Mouse (Mus musculus) activated CD4-positive, CD25-positive, alpha-beta regulatory T cell, adult 9 weeks (primary cell): ENCODE measurements around the gene Plxnb1. TPM values are rescaled to one million over a fixed set of nuclear protein-coding genes. Genes with fewer than 3 reads are reported as not detected.

Experiments
- polyA plus RNA-seq: library from polyadenylated mRNA; unstranded; fragments of 100-300 nt; shearing (Covaris generic); gene quantifications from one replicate; pipeline ENCODE4 v1.2.1, GENCODE M21; 2017

The Plxnb1 gene
- 3.3 TPM for polyA plus RNA-seq

DNA sequence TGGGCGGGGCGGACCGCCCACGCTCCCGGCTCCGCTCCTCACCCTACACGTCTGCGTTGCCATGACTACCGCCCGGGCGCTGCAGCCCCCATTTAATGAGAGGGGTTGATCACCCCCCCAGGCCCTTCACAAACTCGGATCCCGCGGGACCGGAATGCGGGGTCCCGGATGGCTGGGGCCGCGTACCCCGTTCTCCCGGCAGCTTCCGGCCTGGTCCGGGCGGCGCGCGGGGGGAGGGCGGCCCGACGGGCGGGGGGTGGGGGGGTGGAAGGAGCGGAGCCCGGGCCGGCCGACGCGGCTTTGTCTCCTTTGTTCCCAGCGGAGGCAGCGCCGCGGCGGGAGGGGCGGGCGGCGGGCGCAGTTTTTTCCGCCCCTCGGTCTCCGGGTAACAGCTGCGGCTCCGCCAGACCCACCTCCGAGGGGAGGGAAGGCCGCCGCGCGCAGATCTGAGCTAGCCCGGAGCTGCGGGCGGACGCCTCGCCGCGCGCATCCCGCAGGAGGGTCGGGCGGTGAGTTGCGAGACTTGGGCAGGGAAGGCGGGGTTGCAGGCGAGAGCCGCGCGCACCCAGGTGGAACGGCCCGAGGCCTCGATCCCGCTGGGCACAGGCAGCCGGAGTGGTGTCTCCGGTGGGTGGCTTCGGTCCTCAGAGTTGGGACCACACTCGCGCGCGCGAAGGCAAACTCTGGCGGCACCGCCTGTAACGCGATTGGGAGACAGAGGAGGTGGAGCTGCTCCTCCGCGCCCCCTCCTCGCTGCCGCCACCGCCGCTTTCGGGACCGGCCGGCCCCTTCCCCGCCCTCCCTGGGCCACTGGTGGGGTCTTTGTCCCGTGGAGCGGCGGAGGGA, at the start of gene Plxnb1:
Plxnb1 (plus strand) TSS at position 253 of the 846 bp plus-strand sequence.

DNA sequence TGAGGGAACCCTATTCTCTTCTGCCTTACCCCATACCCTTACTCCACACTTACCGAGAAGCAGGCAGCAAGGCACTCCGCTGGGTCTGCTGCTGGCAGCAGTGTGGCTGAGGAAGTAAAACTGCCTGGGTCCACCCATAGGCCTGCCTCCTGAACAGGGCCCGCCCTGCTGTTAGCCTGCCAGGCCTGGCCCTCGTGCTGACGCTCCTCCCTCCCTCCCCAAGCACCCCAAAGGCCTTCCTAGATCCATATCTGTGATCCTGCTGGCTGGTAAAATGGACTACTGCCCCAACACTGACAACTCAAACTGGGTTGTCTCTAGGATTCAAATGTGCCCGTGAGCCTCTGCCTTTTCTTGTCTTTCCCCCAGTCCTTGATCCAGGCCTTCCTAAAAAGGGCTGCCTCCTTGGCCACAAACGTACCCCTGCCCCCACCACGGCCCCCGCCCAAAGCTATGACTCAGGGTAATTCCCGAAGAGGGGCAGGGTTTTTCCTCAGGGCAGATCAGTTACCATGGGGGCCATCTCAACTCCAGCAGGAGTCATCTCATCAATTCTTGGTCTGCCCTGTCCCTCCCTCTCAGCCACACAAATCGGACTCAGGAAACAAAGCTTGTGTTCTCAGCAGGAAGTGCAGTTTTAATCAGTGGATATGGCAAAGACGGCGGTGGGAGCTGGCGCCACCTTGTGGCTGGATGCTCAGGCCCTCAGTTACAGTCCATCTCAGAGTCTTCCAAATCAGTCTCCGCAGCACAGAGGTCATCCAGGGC, 35.9 kb upstream of the Plxnb1 start, which contains the start of gene Trex1:
Trex1 (minus strand) TSS at position 599 of the 768 bp plus-strand sequence.

DNA sequence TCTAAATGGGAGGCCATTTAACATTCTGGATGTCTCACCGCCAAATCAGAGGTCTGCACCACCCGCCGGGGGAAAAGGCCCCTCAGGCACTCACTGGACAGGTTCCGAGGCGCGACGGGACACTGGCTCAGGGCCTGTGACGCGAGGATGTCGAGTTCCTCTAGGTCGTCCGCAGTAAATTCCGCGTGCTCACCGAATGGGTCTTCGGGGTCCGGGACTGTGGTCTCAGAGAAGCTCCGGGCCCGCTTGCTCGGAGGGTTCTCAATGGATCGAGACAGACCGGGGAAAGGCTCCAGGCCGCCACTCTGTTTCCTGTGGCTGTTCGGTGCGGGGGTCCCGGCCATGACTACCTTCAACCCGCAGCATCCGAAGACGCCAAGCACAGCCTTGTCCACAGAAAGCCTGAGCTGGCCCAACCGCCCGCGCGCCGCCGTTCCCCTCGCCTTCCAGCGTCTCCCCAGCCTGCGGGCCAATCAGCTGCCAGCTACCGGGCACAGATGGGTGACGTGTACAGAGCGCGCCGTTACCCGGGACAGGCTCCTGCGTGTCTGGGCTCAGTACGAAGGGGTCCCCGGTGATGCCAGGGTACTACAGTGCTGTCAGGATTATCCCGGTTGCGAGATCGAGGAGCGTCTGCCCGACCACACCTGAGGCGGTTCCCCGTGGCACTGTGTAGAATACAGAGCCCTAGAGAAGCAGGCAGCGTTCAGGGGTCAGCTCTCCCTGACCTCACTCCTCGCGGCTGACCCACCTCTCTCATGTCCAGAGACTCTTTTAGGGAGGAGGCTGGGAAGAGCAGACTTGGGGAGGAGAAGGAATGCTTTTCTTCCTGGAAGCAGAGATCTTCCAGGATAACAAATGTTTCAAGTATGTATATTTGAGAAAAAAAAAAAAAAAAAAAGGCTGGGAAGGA, 21.3 kb upstream of the Plxnb1 start, which contains the start of gene Atrip:
Atrip (minus strand) TSS at position 464 of the 913 bp plus-strand sequence.

DNA sequence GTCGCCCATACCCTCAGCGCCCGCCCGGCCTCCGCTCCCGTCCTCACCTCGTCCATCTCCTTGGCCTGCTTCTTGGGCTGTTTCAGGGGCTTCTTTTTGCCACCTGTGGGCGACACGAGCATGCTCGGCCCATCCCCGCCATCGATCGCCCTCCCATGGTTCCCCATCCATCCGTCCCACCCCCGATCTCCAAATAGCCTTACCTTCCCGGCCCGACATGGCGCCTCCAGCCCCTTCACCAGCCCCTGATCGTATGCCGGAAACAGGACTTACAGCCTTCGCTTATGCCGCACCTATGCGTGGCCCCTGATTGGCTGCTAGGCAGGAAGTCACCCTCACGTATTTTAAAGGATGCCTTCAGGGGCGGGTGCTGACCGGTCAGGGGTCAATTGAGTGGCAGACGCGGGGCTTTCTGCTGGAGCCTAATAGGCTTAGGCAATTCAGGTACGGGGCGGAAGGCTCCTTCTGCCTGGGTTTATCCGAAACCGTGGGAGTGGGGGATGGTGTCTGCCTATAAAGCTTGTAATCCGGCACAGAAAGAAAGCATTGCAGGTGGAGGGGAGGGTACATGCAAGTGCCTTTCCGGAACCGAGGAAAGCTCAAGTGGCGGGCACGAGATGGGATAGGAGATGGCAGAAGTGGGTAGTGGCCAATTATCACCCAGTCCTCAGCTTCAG, 12.9 kb upstream of the Plxnb1 start, which contains the start of the genes Ccdc51 and Tma7:
Ccdc51 (plus strand) TSS at position 370 of the 677 bp plus-strand sequence.
Tma7 (minus strand) TSS at position 464 of the 677 bp plus-strand sequence.

DNA sequence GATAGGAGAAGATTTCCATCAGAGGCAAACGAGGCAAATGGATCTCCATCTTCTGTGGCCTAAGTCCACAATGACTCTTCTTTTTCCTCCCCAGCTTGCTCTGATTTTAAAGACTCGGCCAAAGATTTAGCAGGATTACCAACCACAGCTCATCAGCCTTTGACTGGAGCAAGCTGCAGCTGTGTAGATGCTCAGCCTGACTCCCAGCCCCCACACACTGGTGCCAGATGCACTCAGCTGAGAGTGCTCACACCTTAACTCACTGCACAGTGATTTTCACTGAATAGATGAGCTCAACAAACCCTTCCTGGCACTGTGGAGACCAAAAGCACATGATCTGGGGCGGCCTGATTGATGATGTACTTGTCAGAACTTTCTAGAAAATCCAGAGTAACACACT, 66.8 kb downstream of the Plxnb1 start, which contains the start of gene Fbxw21:
Fbxw21 (minus strand) TSS at position 101 of the 400 bp plus-strand sequence.

Other genes starting within 250 kb of the Plxnb1 start
- gene Slc26a6, start 242.1 kb upstream of the Plxnb1 start, polyA plus RNA-seq: 19.5 TPM
- gene Tmem89, start 180.8 kb upstream of the Plxnb1 start, polyA plus RNA-seq: not detected
- gene Uqcrc1, start 158.8 kb upstream of the Plxnb1 start, polyA plus RNA-seq: 346 TPM
- 0.95 TPM for gene Col7a1, start 141.8 kb upstream of the Plxnb1 start, polyA plus RNA-seq
- gene Ucn2, start 109.4 kb upstream of the Plxnb1 start, polyA plus RNA-seq: not detected
- 5.7 TPM for gene Pfkfb4, start 103.6 kb upstream of the Plxnb1 start, polyA plus RNA-seq
- gene Shisa5, start 56.8 kb upstream of the Plxnb1 start, polyA plus RNA-seq: 4,784 TPM
- 120 TPM for gene Trex1, start 35.7 kb upstream of the Plxnb1 start, polyA plus RNA-seq
- 22.8 TPM for gene Atrip, start 21.3 kb upstream of the Plxnb1 start, polyA plus RNA-seq
- 18.4 TPM for gene Ccdc51, start 12.9 kb upstream of the Plxnb1 start, polyA plus RNA-seq
- 624 TPM for gene Tma7, start 12.8 kb upstream of the Plxnb1 start, polyA plus RNA-seq
- gene Fbxw21, start 66.7 kb downstream of the Plxnb1 start, polyA plus RNA-seq: not detected
- gene Fbxw13, start 100.6 kb downstream of the Plxnb1 start, polyA plus RNA-seq: not detected
- gene Fbxw20, start 139.4 kb downstream of the Plxnb1 start, polyA plus RNA-seq: not detected
- gene Fbxw14, start 192.3 kb downstream of the Plxnb1 start, polyA plus RNA-seq: not detected
- not detected for gene Fbxw28, start 244.3 kb downstream of the Plxnb1 start, polyA plus RNA-seq